Mouse (Mus musculus): Measurements from ENCODE around the gene Psd4. TPM values are rescaled to one million over a fixed set of nuclear protein-coding genes. Genes with fewer than 3 reads are reported as not detected.

Gene Psd4
- polyA plus RNA-seq, 2 experiments from 2014 or later = 86.5 to 142 TPM

GRCm38 (mm10) chr2:24440056-24440455, 72.7 kb downstream of the Psd4 start:
- ATAC-seq = no peak

- no peak for ATAC-seq
Observed at GRCm38 (mm10) chr2:24441899-24442298, 74.5 kb downstream of the Psd4 start.

GRCm38 (mm10) chr2:24442303-24442925, 75.0 kb downstream of the Psd4 start:
- no peak for ATAC-seq

GRCm38 (mm10) chr2:24443256-24443790, 75.9 kb downstream of the Psd4 start:
- no peak for ATAC-seq

GRCm38 (mm10) chr2:24449111-24449510, 81.7 kb downstream of the Psd4 start:
- ATAC-seq = no peak

GRCm38 (mm10) chr2:24453206-24453605, 85.8 kb downstream of the Psd4 start:
- ATAC-seq = no peak

- no peak for ATAC-seq
Observed at GRCm38 (mm10) chr2:24454429-24455011, 87.1 kb downstream of the Psd4 start.

GRCm38 (mm10) chr2:24455057-24455855, 87.9 kb downstream of the Psd4 start:
- ATAC-seq = no peak

- ATAC-seq = no peak
Observed at GRCm38 (mm10) chr2:24456841-24457240, 89.5 kb downstream of the Psd4 start.

- ATAC-seq = no peak
Observed at GRCm38 (mm10) chr2:24460112-24460807, 92.9 kb downstream of the Psd4 start.

GRCm38 (mm10) chr2:24460808-24461127, 93.4 kb downstream of the Psd4 start:
- ATAC-seq = no peak

Other genes with a start within 250 kb of the Psd4 start
- gene Il1f8, start 214.4 kb upstream of the Psd4 start, polyA plus RNA-seq (2017; shearing (Covaris generic)) = not detected
- gene Il1f9, start 181.1 kb upstream of the Psd4 start, polyA plus RNA-seq (2017; shearing (Covaris generic)) = not detected
- gene Il1f6, start 152.2 kb upstream of the Psd4 start, polyA plus RNA-seq (2017; shearing (Covaris generic)) = not detected
- not detected for gene Il1f5, start 90.6 kb upstream of the Psd4 start, polyA plus RNA-seq (2017; shearing (Covaris generic))
- gene Il1f10, start 76.4 kb upstream of the Psd4 start, polyA plus RNA-seq (2017; shearing (Covaris generic)) = not detected
- gene Il1rn, start 30.7 kb upstream of the Psd4 start, polyA plus RNA-seq (2017; shearing (Covaris generic)) = 1 to 10 TPM; 1.9 to 4.8 TPM
- not detected for gene Pax8, start 108.0 kb downstream of the Psd4 start, polyA plus RNA-seq (2017; shearing (Covaris generic))

All from CD4-positive, CD25-positive, alpha-beta regulatory T cell, adult 4 months (primary cell).